Mouse (Mus musculus): Measurements from ENCODE around the gene Atp6v1g2.
A peak's percentile ranks its signal among the peaks of the same experiment; 100 is the strongest.

The Atp6v1g2 gene

GRCm38 (mm10) chr17:35255301-35255700, 21.8 kb downstream of the Atp6v1g2 start:
- DNase-seq (ENCODE audit: low read depth) = no peak

- DNase-seq (ENCODE audit: low read depth) = no peak
Measured at GRCm38 (mm10) chr17:35255704-35256103, 22.2 kb downstream of the Atp6v1g2 start.

GRCm38 (mm10) chr17:35257378-35257777, 23.9 kb downstream of the Atp6v1g2 start:
- DNase-seq (ENCODE audit: low read depth) = no peak

- peak; percentile 96 for DNase-seq (ENCODE audit: low read depth)
Measured at GRCm38 (mm10) chr17:35257824-35258491, 24.5 kb downstream of the Atp6v1g2 start.

GRCm38 (mm10) chr17:35258492-35259478, 25.3 kb downstream of the Atp6v1g2 start:
- DNase-seq (ENCODE audit: low read depth) = no peak

GRCm38 (mm10) chr17:35259621-35260020, 26.2 kb downstream of the Atp6v1g2 start:
- no peak for DNase-seq (ENCODE audit: low read depth)

- DNase-seq (ENCODE audit: low read depth) = no peak
Measured at GRCm38 (mm10) chr17:35261651-35262050, 28.2 kb downstream of the Atp6v1g2 start.

GRCm38 (mm10) chr17:35262664-35263522, 29.4 kb downstream of the Atp6v1g2 start, which contains the start of gene H2-D1:
Gene H2-D1, plus strand, starts transcription at chr17:35262730.
- peak; percentile 93 for DNase-seq (ENCODE audit: low read depth)

GRCm38 (mm10) chr17:35263523-35263883, 30.0 kb downstream of the Atp6v1g2 start:
- DNase-seq (ENCODE audit: low read depth) = no peak

GRCm38 (mm10) chr17:35267399-35268086, 34.1 kb downstream of the Atp6v1g2 start:
- DNase-seq (ENCODE audit: low read depth) = no peak

- DNase-seq (ENCODE audit: low read depth) = peak; percentile 55
Measured at GRCm38 (mm10) chr17:35269653-35270347, 36.3 kb downstream of the Atp6v1g2 start.

GRCm38 (mm10) chr17:35272249-35272648, 38.8 kb downstream of the Atp6v1g2 start:
- DNase-seq (ENCODE audit: low read depth) = no peak

GRCm38 (mm10) chr17:35274770-35275169, 41.3 kb downstream of the Atp6v1g2 start:
- DNase-seq (ENCODE audit: low read depth) = peak; percentile 67

GRCm38 (mm10) chr17:35276304-35276864, 42.9 kb downstream of the Atp6v1g2 start:
- no peak for DNase-seq (ENCODE audit: low read depth)

- DNase-seq (ENCODE audit: low read depth) = no peak
Measured at GRCm38 (mm10) chr17:35278049-35278448, 44.6 kb downstream of the Atp6v1g2 start.

- no peak for DNase-seq (ENCODE audit: low read depth)
Measured at GRCm38 (mm10) chr17:35278957-35279688, 45.7 kb downstream of the Atp6v1g2 start.

GRCm38 (mm10) chr17:35280276-35280675, 46.8 kb downstream of the Atp6v1g2 start:
- DNase-seq (ENCODE audit: low read depth) = no peak

GRCm38 (mm10) chr17:35285431-35285830, 52.0 kb downstream of the Atp6v1g2 start:
- DNase-seq (ENCODE audit: low read depth) = no peak
